Mouse (Mus musculus) heart, adult 2 months (tissue): ENCODE measurements around the gene Efna3. TPM values are rescaled to one million over a fixed set of nuclear protein-coding genes. Genes with fewer than 3 reads are reported as not detected.

Experiments used
- DNase-seq, 2 experiments: peaks; one replicate each; pipeline ENCODE4 v3.0.0; 2021
- H3K27ac ChIP-seq: fragments of 200-600 bp; 2 replicates; pipeline ENCODE4 v1.8.1; 2022
- H3K27me3 ChIP-seq: fragments of 200-500 bp; 2 replicates; pipeline ENCODE4 v1.6.1; 2012; ENCODE audit warnings: mild to moderate bottlenecking, low read length, inconsistent platforms, mixed read lengths; ENCODE audit not compliant: control insufficient read depth, insufficient read depth
- H3K36me3 ChIP-seq: fragments of 200-500 bp; 2 replicates; pipeline ENCODE4 v1.6.1; 2012; ENCODE audit warnings: low read length, inconsistent platforms; ENCODE audit not compliant: control insufficient read depth, insufficient read depth
- H3K4me1 ChIP-seq: fragments of 200-500 bp; 2 replicates; pipeline ENCODE4 v1.6.1; 2011; ENCODE audit warnings: low read length; ENCODE audit not compliant: control insufficient read depth, insufficient read depth
- H3K4me3 ChIP-seq: fragments of 200-600 bp; 2 replicates; pipeline ENCODE4 v1.8.1; 2022
- H3K79me2 ChIP-seq: fragments of 200-500 bp; replicated peaks from 2 replicates; pipeline ENCODE4 v1.6.1; 2012; ENCODE audit warnings: mild to moderate bottlenecking, inconsistent platforms, low read length, moderate library complexity, mixed read lengths; ENCODE audit not compliant: control insufficient read depth, insufficient read depth
- H3K9ac ChIP-seq: fragments of 200-500 bp; 2 replicates; pipeline ENCODE4 v1.6.1; 2012; ENCODE audit warnings: low read depth, mild to moderate bottlenecking, control low read depth, inconsistent platforms, low read length, mixed read lengths
- CTCF ChIP-seq: fragments of 200-600 bp; IDR thresholded peaks from 2 replicates; pipeline ENCODE4 v1.8.1; 2022; ENCODE audit warnings: antibody characterized with exemption, mild to moderate bottlenecking, moderate library complexity
- EP300 ChIP-seq: fragments of 200-500 bp; IDR thresholded peaks from 2 replicates; pipeline ENCODE4 v1.6.1; 2011; ENCODE audit warnings: low read depth, low read length, control low read depth; ENCODE audit not compliant: insufficient read depth
- POLR2A ChIP-seq: fragments of 200-500 bp; IDR thresholded peaks from 2 replicates; pipeline ENCODE4 v1.6.1; 2011; ENCODE audit warnings: mild to moderate bottlenecking, low read depth, low read length, control low read depth; ENCODE audit not compliant: insufficient read depth
- WGBS: fragments of 180-500 bp; shearing (Covaris S2); methylation state at CpG from one replicate; pipeline ENCODE4 v1.1.7; 2018; 5-methylcytosine and 5-hydroxymethylcytosine counted together
- intact Hi-C: fragments of 180-260 bp; cut with DNase I; formaldehyde crosslinking; loops from one replicate; pipeline ENCODE4 v1.15.1; 2025
- polyA plus RNA-seq: library from polyadenylated mRNA; depleted of rRNA; stranded (reverse); fragments of >200 nt; gene quantifications from 2 replicates; pipeline ENCODE4 v1.2.3, GENCODE M21; 2012
- total RNA-seq, 2 experiments: library from RNA; stranded (reverse); gene quantifications; 2 replicates each; pipeline ENCODE4 v1.2.3; 2021

Gene Efna3
- total and polyA plus RNA-seq, 3 experiments = not detected

- H3K36me3 ChIP-seq = no peaks in the 10 kb centered on the region
- no peaks in the 10 kb centered on the region for H3K27me3 ChIP-seq
- H3K4me3 ChIP-seq = no peak overlapping the region
- TF ChIP-seq CTCF (no peak), EP300 (no peak), POLR2A (no peak)
- DNase-seq = no peak
- 87% methylated on average over 3 of the region's 3 CpGs for WGBS
- peaks cover 17% of the 10 kb centered on the region for H3K4me1 ChIP-seq
- H3K9ac ChIP-seq = no peak overlapping the region
- no peak overlapping the region for H3K27ac ChIP-seq
- no peaks in the 10 kb centered on the region for H3K79me2 ChIP-seq
- intact Hi-C loops = no loop called here
Observed at GRCm38 (mm10) chr3:89284261-89284660, 38.5 kb downstream of the Efna3 start.

- 13% methylated on average over 4 of the region's 4 CpGs for WGBS
- Histone ChIP-seq H3K4me1 (peaks cover 8% of the 10 kb centered on the region), H3K9ac (no peak overlapping the region), H3K36me3 (no peaks in the 10 kb centered on the region), H3K4me3 (no peak overlapping the region), H3K27me3 (no peaks in the 10 kb centered on the region), H3K27ac (no peak overlapping the region), H3K79me2 (no peaks in the 10 kb centered on the region)
- DNase-seq = no peak
- no peak; the same call in 1 of the 2 replicates for TF ChIP-seq CTCF
- TF ChIP-seq POLR2A = no peak
- no peak for TF ChIP-seq EP300
- intact Hi-C loops = loop anchor here (1.0 kb wide), 2 partner anchors 32 to 36 kb away; partner anchors contain the start of gene Trim46
Observed at GRCm38 (mm10) chr3:89282291-89282643, 40.5 kb downstream of the Efna3 start.

- Histone ChIP-seq H3K36me3 (no peaks in the 10 kb centered on the region), H3K9ac (peak overlapping the region; percentile 58), H3K27me3 (no peaks in the 10 kb centered on the region), H3K27ac (peak overlapping the region; percentile 99), H3K79me2 (no peaks in the 10 kb centered on the region), H3K4me3 (peak overlapping the region; percentile 84), H3K4me1 (peaks cover 8% of the 10 kb centered on the region)
- WGBS = 15% methylated on average over 20 of the region's 20 CpGs
- intact Hi-C loops = loop anchor here (1.0 kb wide), 2 partner anchors 31 to 35 kb away; partner anchors contain the start of gene Trim46
- peak; percentile 97 for TF ChIP-seq CTCF
- peak; percentile 99 for TF ChIP-seq EP300
- no peak; the same call in 1 of the 2 replicates for TF ChIP-seq POLR2A
- DNase-seq = peak; percentile 89 to 91
Observed at GRCm38 (mm10) chr3:89281579-89282290, 41.0 kb downstream of the Efna3 start.

GRCm38 (mm10) chr3:89280606-89281511 lies 41.9 kb downstream of the Efna3 start, which contains the start of gene Efna1:
TSS of gene Efna1 (minus strand) at chr3:89281142.
- under 1% methylated on average over 52 of the region's 52 CpGs for WGBS
- TF ChIP-seq CTCF (peak; percentile 46), EP300 (0 out of 2 replicates have a peak, but pooled peaks have one; percentile 44), POLR2A (peak; percentile 81; the same call in 1 of the 2 replicates)
- H3K27me3 ChIP-seq = no peaks in the 10 kb centered on the region
- H3K4me3 ChIP-seq = peak within 1 kb of the TSS; percentile 84
- peaks cover under 1% of the 10 kb centered on the region; the same call in 1 of the 2 replicates for H3K36me3 ChIP-seq
- no peaks in the 10 kb centered on the region for H3K79me2 ChIP-seq
- H3K4me1 ChIP-seq = peaks cover 11% of the 10 kb centered on the region
- intact Hi-C loops = no loop called here
- peak; percentile 81 to 85 for DNase-seq
- H3K9ac ChIP-seq = peak within 1 kb of the TSS; percentile 58
- H3K27ac ChIP-seq = peak within 1 kb of the TSS; percentile 99

GRCm38 (mm10) chr3:89280050-89280605 lies 42.6 kb downstream of the Efna3 start:
- 1% methylated on average over 29 of the region's 29 CpGs for WGBS
- H3K27ac ChIP-seq = peak overlapping the region; percentile 99
- H3K36me3 ChIP-seq = peaks cover 8% of the 10 kb centered on the region; the same call in 1 of the 2 replicates
- intact Hi-C loops = no loop called here
- peaks cover 12% of the 10 kb centered on the region for H3K4me1 ChIP-seq
- H3K9ac ChIP-seq = peak overlapping the region; percentile 58
- TF ChIP-seq CTCF (no peak), EP300 (no peak)
- DNase-seq = peak in 1 of 2 experiments; percentile 36
- peak overlapping the region; percentile 84 for H3K4me3 ChIP-seq
- no peaks in the 10 kb centered on the region for H3K27me3 ChIP-seq
- H3K79me2 ChIP-seq = no peaks in the 10 kb centered on the region
